Mouse (Mus musculus) embryonic fibroblast, embryonic 13.5 days (primary cell): ENCODE data around the gene Tsx. TPM values are rescaled to one million over a fixed set of nuclear protein-coding genes. Genes with fewer than 3 reads are reported as not detected.
A peak's percentile ranks its signal among the peaks of the same experiment; 100 is the strongest.

Source experiments
- H3K27ac ChIP-seq: 2 replicates; pipeline ENCODE4 v1.5.1; 2012; ENCODE audit warnings: low read length, control low read depth, inconsistent platforms; ENCODE audit not compliant: insufficient read depth
- H3K4me1 ChIP-seq: 2 replicates; pipeline ENCODE4 v1.6.1; 2011; ENCODE audit warnings: low read length; ENCODE audit not compliant: control insufficient read depth, insufficient read depth
- H3K4me3 ChIP-seq: 2 replicates; pipeline ENCODE4 v1.5.1; 2011; ENCODE audit warnings: mild to moderate bottlenecking, control low read depth, low read length; ENCODE audit not compliant: insufficient read depth
- CTCF ChIP-seq: IDR thresholded peaks from 2 replicates; pipeline ENCODE4 v1.5.1; 2011; ENCODE audit warnings: mild to moderate bottlenecking, control low read depth, low read length, moderate library complexity, borderline replicate concordance; ENCODE audit not compliant: insufficient read depth
- POLR2A ChIP-seq: IDR thresholded peaks from 2 replicates; pipeline ENCODE4 v1.6.1; 2011; ENCODE audit warnings: low read depth, mild to moderate bottlenecking, control low read depth, low read length, moderate library complexity
- polyA plus RNA-seq: library from polyadenylated mRNA; stranded (reverse); fragments of >200 nt; gene quantifications from 2 replicates; pipeline ENCODE4 v1.2.4, GENCODE M21; 2011; ENCODE audit warnings: low read depth; ENCODE audit not compliant: missing spikeins, insufficient read length

Gene Tsx
- not detected in 2 replicates for polyA plus RNA-seq

DNA sequence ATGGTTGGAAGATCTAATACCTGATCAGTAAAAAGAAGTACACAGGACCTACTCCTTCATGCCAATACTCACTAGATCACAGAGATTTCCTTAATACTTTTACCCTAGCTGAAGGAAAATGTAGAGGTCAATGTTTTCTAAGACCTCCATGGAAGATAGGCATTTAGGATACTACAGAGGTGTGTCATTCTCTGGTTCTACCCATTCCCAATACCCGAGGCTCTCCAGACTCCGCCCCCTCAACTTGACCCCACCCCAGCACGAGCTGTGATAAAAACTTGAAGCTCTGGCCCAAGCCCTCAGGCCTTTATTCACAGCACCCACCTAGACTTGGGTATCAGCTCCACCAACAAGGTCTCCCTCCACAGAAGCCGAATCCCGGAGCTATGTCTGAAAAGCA lies at the start of gene Tsx:
Gene Tsx (plus strand): TSS at position 301 of the 400 bp plus-strand sequence.
- no peak within 1 kb of the TSS for H3K27ac ChIP-seq

DNA sequence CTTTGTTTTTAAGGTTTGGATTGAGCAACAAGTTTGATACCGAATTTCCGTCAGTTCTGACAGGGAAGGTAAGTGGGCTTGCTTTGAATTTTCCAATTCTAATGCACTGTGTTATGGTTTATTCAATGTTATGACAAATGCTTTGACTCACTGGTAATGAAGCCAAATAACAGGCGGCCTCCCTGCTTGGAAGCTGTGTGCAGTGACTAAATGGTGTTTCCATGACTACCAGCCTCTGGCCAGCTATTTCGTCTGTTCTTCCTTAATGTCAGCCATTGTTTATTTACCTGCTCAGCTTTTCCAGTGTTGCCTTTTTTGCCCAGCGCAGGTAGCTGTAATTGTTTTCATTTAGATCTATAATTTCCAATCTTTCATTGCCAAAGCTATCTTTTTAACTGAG lies 48.1 kb upstream of the Tsx start:
- no peak overlapping the region for H3K27ac ChIP-seq
- no peak for TF ChIP-seq POLR2A
- no peak for TF ChIP-seq CTCF
- no peaks in the 10 kb centered on the region for H3K4me1 ChIP-seq
- no peak overlapping the region for H3K4me3 ChIP-seq

More for the DNA sequence above, at the start of gene Tsx:
- Histone ChIP-seq H3K4me1 (no peaks in the 10 kb centered on the region), H3K4me3 (no peak within 1 kb of the TSS)
- TF ChIP-seq CTCF: no peak
- TF ChIP-seq POLR2A: no peak

- TF ChIP-seq POLR2A: no peak
- no peak for TF ChIP-seq CTCF
- H3K27ac ChIP-seq: no peak overlapping the region
- no peak overlapping the region for H3K4me3 ChIP-seq
- H3K4me1 ChIP-seq: no peaks in the 10 kb centered on the region
Observed at GRCm38 (mm10) chrX:103368650-103369049, 45.6 kb upstream of the Tsx start.

DNA sequence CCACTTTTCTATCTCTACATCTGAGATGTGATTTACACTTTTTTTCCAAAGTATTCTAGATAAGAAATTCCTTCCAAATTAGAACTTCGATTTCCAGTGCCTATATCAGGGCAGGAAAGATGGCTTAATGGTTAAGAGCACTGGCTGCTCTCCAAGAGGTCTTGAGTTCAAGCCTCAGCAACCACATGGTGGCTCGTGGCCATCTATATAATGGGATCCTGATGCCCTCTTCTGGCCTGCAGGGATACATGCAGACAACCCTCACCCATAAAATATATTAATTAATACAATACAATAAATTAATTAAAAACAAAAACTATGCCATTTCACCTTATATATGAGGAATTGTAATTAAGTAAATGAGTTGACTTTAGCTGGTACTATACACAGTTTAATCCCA lies 43.0 kb upstream of the Tsx start:
- Histone ChIP-seq H3K4me1 (no peaks in the 10 kb centered on the region), H3K27ac (no peak overlapping the region), H3K4me3 (no peak overlapping the region)
- TF ChIP-seq CTCF: no peak
- TF ChIP-seq POLR2A: no peak

- TF ChIP-seq POLR2A: no peak
- TF ChIP-seq CTCF: no peak
- Histone ChIP-seq H3K27ac (no peak overlapping the region), H3K4me3 (no peak overlapping the region), H3K4me1 (no peaks in the 10 kb centered on the region)
Observed at GRCm38 (mm10) chrX:103371627-103372026, 42.6 kb upstream of the Tsx start.

GRCm38 (mm10) chrX:103374250-103374649 lies 40.0 kb upstream of the Tsx start:
- TF ChIP-seq CTCF: peak; percentile 39; the same call in 1 of the 2 replicates
- no peak for TF ChIP-seq POLR2A
- Histone ChIP-seq H3K4me1 (no peaks in the 10 kb centered on the region), H3K27ac (no peak overlapping the region), H3K4me3 (no peak overlapping the region)

DNA sequence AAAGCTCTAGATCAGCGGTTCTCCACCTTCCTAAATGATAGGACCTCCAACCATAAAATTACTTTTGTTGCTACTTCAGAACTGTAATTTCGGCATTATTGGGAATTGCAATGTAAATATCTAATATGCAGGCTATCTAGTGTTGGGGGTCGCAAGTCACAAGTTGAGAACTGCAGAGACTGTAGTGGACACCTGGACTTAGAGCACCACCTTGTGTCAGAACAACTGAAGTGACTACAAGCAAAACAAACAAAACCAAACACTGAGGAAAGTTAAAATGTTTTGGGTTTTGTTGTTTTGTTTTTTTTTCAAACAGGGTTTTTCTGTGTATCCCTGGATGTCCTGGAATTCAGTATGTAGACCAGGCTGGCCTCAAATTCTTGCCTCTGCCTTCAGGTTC lies 29.7 kb upstream of the Tsx start:
- H3K4me3 ChIP-seq: no peak overlapping the region
- H3K4me1 ChIP-seq: no peaks in the 10 kb centered on the region
- no peak for TF ChIP-seq CTCF
- no peak overlapping the region for H3K27ac ChIP-seq

GRCm38 (mm10) chrX:103388131-103388530 lies 26.1 kb upstream of the Tsx start:
- Histone ChIP-seq H3K27ac (no peak overlapping the region), H3K4me3 (no peak overlapping the region), H3K4me1 (no peaks in the 10 kb centered on the region)
- TF ChIP-seq CTCF: no peak
- no peak for TF ChIP-seq POLR2A

DNA sequence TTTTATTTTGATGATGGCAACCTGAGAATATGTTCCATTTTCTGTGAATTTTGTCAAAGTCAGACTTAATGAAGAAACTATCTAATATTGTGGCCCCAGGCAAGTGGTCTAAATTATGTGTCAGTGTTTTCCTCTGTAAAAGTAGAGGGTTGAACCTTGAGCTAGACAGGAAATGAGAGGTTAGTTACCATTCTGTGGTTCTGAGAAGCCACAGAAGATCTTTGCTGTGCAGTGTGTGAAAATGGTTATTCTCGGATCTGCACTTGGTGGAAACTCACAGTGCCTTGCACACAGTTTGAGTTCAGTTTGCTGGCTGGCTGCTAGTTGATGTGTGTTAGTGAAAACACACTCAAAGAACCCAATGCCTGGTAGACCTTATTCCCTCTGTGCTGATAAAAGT lies 20.4 kb upstream of the Tsx start:
- Histone ChIP-seq H3K4me1 (no peaks in the 10 kb centered on the region), H3K27ac (no peak overlapping the region), H3K4me3 (no peak overlapping the region)
- TF ChIP-seq POLR2A (no peak), CTCF (no peak)

GRCm38 (mm10) chrX:103405021-103405420 lies 9.2 kb upstream of the Tsx start:
- no peak overlapping the region for H3K4me3 ChIP-seq
- no peaks in the 10 kb centered on the region for H3K4me1 ChIP-seq
- H3K27ac ChIP-seq: no peak overlapping the region
- no peak for TF ChIP-seq POLR2A
- no peak for TF ChIP-seq CTCF

- TF ChIP-seq CTCF (no peak), POLR2A (no peak)
- Histone ChIP-seq H3K27ac (no peak within 1 kb of the TSS), H3K4me3 (no peak within 1 kb of the TSS), H3K4me1 (no peaks in the 10 kb centered on the region)
Observed at GRCm38 (mm10) chrX:103421710-103422109, 7.4 kb downstream of the Tsx start, which contains the start of gene Gm26992. TSS of gene Gm26992 (plus strand) at chrX:103422010.
